Mouse (Mus musculus): Measurements from ENCODE around the gene Kcnn1. TPM values are rescaled to one million over a fixed set of nuclear protein-coding genes. Genes with fewer than 3 reads are reported as not detected.

Gene Kcnn1
- polyA plus RNA-seq, 1 experiment from 2014 or later: 1.4 TPM

GRCm38 (mm10) chr8:70872643-70873363 is 9.7 kb upstream of the Kcnn1 start:
- H3K9ac ChIP-seq (ENCODE audit: low read length): peak overlapping the region; percentile 83
- H3K27me3 ChIP-seq (ENCODE audit: control insufficient read depth, insufficient read depth, low read length): no peaks in the 10 kb centered on the region
- H3K4me1 ChIP-seq (ENCODE audit: control insufficient read depth, insufficient read depth, low read length): peaks cover 20% of the 10 kb centered on the region
- 4% methylated on average over 31 of the region's 31 CpGs for WGBS
- H3K4me2 ChIP-seq (ENCODE audit: low read depth, low read length): peak overlapping the region; percentile 78
- peaks cover 5% of the 10 kb centered on the region; the same call in 1 of the 2 replicates for H3K36me3 ChIP-seq (ENCODE audit: control insufficient read depth, insufficient read depth, low read length)
- no peaks in the 10 kb centered on the region for H3K9me3 ChIP-seq (replicated peaks; ENCODE audit: control insufficient read depth, low read length)
- H3K27ac ChIP-seq (ENCODE audit: low read length): peak overlapping the region; percentile 78
- ATAC-seq (ENCODE audit: insufficient read depth, low FRiP score): no peak
- H3K4me3 ChIP-seq (replicated peaks; ENCODE audit: low read length): peak overlapping the region; percentile 80

DNA sequence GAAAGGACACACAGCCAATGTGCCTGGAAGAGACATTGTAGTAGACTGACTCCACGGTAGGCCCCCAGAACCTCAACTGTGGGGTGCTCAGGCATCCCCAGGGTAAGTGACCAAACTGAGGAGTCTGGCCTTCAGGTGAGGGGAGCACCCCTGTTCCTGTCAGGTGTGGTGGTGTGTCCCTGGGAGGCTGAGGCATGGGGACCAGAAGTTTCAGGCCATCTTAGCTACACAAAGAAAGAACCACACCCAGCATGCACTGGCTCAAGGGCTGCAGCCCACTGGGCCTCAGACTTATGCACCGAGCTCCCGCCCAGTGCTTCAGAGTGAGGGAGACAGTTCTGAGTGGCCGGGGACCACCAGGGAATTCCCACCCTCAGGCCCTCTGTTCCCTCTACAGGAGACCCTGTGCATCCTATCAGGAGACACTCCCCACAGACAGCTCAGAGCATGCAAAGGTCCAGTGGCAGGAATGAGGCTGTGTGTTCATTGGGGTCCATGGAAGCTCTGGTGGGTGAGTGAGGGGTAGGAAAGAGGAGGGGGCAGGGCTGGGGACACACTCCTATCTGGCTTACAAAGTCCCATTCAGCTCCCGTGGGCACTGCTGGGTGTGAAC is 8.2 kb upstream of the Kcnn1 start:
- 75% methylated on average over 5 of the region's 5 CpGs for WGBS
- no peak overlapping the region for H3K27ac ChIP-seq (ENCODE audit: low read length)
- H3K9ac ChIP-seq (ENCODE audit: low read length): no peak overlapping the region
- ATAC-seq (ENCODE audit: insufficient read depth, low FRiP score): no peak
- no peak overlapping the region for H3K4me3 ChIP-seq (replicated peaks; ENCODE audit: low read length)
- peaks cover 5% of the 10 kb centered on the region; the same call in 1 of the 2 replicates for H3K36me3 ChIP-seq (ENCODE audit: control insufficient read depth, insufficient read depth, low read length)
- peaks cover 22% of the 10 kb centered on the region for H3K4me1 ChIP-seq (ENCODE audit: control insufficient read depth, insufficient read depth, low read length)
- no peak overlapping the region for H3K4me2 ChIP-seq (ENCODE audit: low read depth, low read length)
- no peaks in the 10 kb centered on the region for H3K9me3 ChIP-seq (replicated peaks; ENCODE audit: control insufficient read depth, low read length)
- no peaks in the 10 kb centered on the region for H3K27me3 ChIP-seq (ENCODE audit: control insufficient read depth, insufficient read depth, low read length)

GRCm38 (mm10) chr8:70869601-70870041 is 6.6 kb upstream of the Kcnn1 start:
- no peak overlapping the region for H3K4me2 ChIP-seq (ENCODE audit: low read depth, low read length)
- H3K36me3 ChIP-seq (ENCODE audit: control insufficient read depth, insufficient read depth, low read length): peaks cover 5% of the 10 kb centered on the region; the same call in 1 of the 2 replicates
- H3K27ac ChIP-seq (ENCODE audit: low read length): no peak overlapping the region
- no peaks in the 10 kb centered on the region; the same call in 1 of the 2 replicates for H3K27me3 ChIP-seq (ENCODE audit: control insufficient read depth, insufficient read depth, low read length)
- H3K4me3 ChIP-seq (replicated peaks; ENCODE audit: low read length): no peak overlapping the region
- H3K9ac ChIP-seq (ENCODE audit: low read length): peak overlapping the region; percentile 46; the same call in 1 of the 2 replicates
- no peaks in the 10 kb centered on the region for H3K9me3 ChIP-seq (replicated peaks; ENCODE audit: control insufficient read depth, low read length)
- 52% methylated on average over 16 of the region's 16 CpGs for WGBS
- H3K4me1 ChIP-seq (ENCODE audit: control insufficient read depth, insufficient read depth, low read length): peaks cover 30% of the 10 kb centered on the region
- ATAC-seq (ENCODE audit: insufficient read depth, low FRiP score): peak; percentile 20; the same call in 1 of the 2 replicates

DNA sequence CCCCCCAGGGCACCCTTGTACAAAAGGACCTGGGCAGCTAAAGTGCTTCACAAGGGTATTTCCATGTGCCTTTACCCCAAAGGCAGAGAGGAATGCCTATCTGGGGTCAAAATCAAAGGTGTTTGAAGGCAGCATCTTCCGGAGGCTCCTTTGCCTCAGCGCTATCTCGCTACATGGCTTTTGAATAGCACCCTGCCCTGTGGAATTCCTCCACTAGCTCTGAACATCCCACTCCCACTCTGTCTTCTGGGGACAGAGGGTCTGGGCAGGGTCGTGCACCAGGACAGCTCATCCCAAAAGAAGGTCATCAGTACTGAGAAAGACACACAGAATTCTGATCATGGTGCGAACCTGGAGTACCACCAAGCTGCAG is 6.1 kb upstream of the Kcnn1 start:
- peak overlapping the region; percentile 46; the same call in 1 of the 2 replicates for H3K9ac ChIP-seq (ENCODE audit: low read length)
- H3K27ac ChIP-seq (ENCODE audit: low read length): no peak overlapping the region
- H3K36me3 ChIP-seq (ENCODE audit: control insufficient read depth, insufficient read depth, low read length): peaks cover 5% of the 10 kb centered on the region; the same call in 1 of the 2 replicates
- H3K9me3 ChIP-seq (replicated peaks; ENCODE audit: control insufficient read depth, low read length): no peaks in the 10 kb centered on the region
- no peak overlapping the region for H3K4me3 ChIP-seq (replicated peaks; ENCODE audit: low read length)
- H3K27me3 ChIP-seq (ENCODE audit: control insufficient read depth, insufficient read depth, low read length): no peaks in the 10 kb centered on the region; the same call in 1 of the 2 replicates
- H3K4me1 ChIP-seq (ENCODE audit: control insufficient read depth, insufficient read depth, low read length): peaks cover 34% of the 10 kb centered on the region
- 41% methylated on average over 5 of the region's 5 CpGs for WGBS
- no peak for ATAC-seq (ENCODE audit: insufficient read depth, low FRiP score)
- H3K4me2 ChIP-seq (ENCODE audit: low read depth, low read length): no peak overlapping the region

GRCm38 (mm10) chr8:70868559-70869198 is 5.6 kb upstream of the Kcnn1 start:
- H3K4me1 ChIP-seq (ENCODE audit: control insufficient read depth, insufficient read depth, low read length): peaks cover 39% of the 10 kb centered on the region
- WGBS: 20% methylated on average over 40 of the region's 40 CpGs
- peak overlapping the region; percentile 13 for H3K4me3 ChIP-seq (replicated peaks; ENCODE audit: low read length)
- H3K27me3 ChIP-seq (ENCODE audit: control insufficient read depth, insufficient read depth, low read length): peaks cover under 1% of the 10 kb centered on the region; the same call in 1 of the 2 replicates
- peaks cover 5% of the 10 kb centered on the region; the same call in 1 of the 2 replicates for H3K36me3 ChIP-seq (ENCODE audit: control insufficient read depth, insufficient read depth, low read length)
- peak overlapping the region; percentile 43 for H3K4me2 ChIP-seq (ENCODE audit: low read depth, low read length)
- peak overlapping the region; percentile 46 for H3K9ac ChIP-seq (ENCODE audit: low read length)
- H3K9me3 ChIP-seq (replicated peaks; ENCODE audit: control insufficient read depth, low read length): no peaks in the 10 kb centered on the region
- ATAC-seq (ENCODE audit: insufficient read depth, low FRiP score): no peak
- H3K27ac ChIP-seq (ENCODE audit: low read length): no peak overlapping the region

- Histone ChIP-seq H3K4me1 (ENCODE audit: control insufficient read depth, insufficient read depth, low read length) (peaks cover 46% of the 10 kb centered on the region), H3K9me3 (replicated peaks; ENCODE audit: control insufficient read depth, low read length) (no peaks in the 10 kb centered on the region), H3K27me3 (ENCODE audit: control insufficient read depth, insufficient read depth, low read length) (peaks cover 16% of the 10 kb centered on the region), H3K4me2 (ENCODE audit: low read depth, low read length) (no peak overlapping the region), H3K27ac (ENCODE audit: low read length) (no peak overlapping the region), H3K36me3 (ENCODE audit: control insufficient read depth, insufficient read depth, low read length) (peaks cover 5% of the 10 kb centered on the region; the same call in 1 of the 2 replicates), H3K9ac (ENCODE audit: low read length) (no peak overlapping the region), H3K4me3 (replicated peaks; ENCODE audit: low read length) (no peak overlapping the region)
- no peak for ATAC-seq (ENCODE audit: insufficient read depth, low FRiP score)
- 76% methylated on average over 7 of the region's 7 CpGs for WGBS
Measured at GRCm38 (mm10) chr8:70866566-70866965, 3.5 kb upstream of the Kcnn1 start.

- Histone ChIP-seq H3K27me3 (ENCODE audit: control insufficient read depth, insufficient read depth, low read length) (peaks cover 16% of the 10 kb centered on the region), H3K4me3 (replicated peaks; ENCODE audit: low read length) (peak overlapping the region; percentile 70), H3K27ac (ENCODE audit: low read length) (peak overlapping the region; percentile 59), H3K36me3 (ENCODE audit: control insufficient read depth, insufficient read depth, low read length) (peaks cover 5% of the 10 kb centered on the region; the same call in 1 of the 2 replicates), H3K4me1 (ENCODE audit: control insufficient read depth, insufficient read depth, low read length) (peaks cover 46% of the 10 kb centered on the region), H3K4me2 (ENCODE audit: low read depth, low read length) (peak overlapping the region; percentile 79), H3K9ac (ENCODE audit: low read length) (peak overlapping the region; percentile 54), H3K9me3 (replicated peaks; ENCODE audit: control insufficient read depth, low read length) (no peaks in the 10 kb centered on the region)
- 5% methylated on average over 12 of the region's 12 CpGs for WGBS
- ATAC-seq (ENCODE audit: insufficient read depth, low FRiP score): peak; percentile 8; the same call in 1 of the 2 replicates
Measured at GRCm38 (mm10) chr8:70866001-70866520, 3.0 kb upstream of the Kcnn1 start.

DNA sequence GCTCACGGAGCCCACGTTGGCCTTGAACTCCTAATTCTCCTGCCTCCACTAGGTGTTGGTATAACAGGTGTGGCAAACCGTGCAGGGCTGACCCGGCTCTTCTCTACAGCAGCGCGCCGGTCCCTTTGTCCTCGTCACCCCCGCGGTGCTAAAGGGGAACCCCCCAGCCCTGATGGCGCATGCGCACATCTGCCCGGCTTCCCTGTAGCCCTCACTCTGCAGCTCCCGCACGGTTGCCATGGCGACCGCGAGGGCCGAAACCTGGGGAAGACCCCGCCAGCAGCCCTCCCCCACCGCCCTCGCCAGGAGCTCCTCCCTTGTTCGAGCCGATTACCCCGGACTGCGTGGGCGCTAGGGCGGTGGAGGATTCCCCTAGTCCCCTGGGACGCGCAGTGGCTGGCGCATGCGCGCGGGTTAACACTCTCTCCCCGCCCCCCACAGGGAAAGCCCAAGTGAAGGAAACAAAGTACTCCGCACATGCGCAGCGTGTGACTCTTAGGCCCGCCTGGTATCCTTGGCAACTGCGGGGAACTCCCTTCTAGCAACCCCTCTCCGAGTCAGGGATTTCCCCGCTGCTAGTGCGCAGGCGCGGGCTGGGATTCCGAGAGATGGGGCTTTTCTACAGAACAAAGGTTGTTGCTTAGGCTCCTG is 2.4 kb upstream of the Kcnn1 start:
- peak overlapping the region; percentile 86 for H3K27ac ChIP-seq (ENCODE audit: low read length)
- H3K9ac ChIP-seq (ENCODE audit: low read length): peak overlapping the region; percentile 79
- H3K27me3 ChIP-seq (ENCODE audit: control insufficient read depth, insufficient read depth, low read length): peaks cover 16% of the 10 kb centered on the region
- no peaks in the 10 kb centered on the region for H3K9me3 ChIP-seq (replicated peaks; ENCODE audit: control insufficient read depth, low read length)
- under 1% methylated on average over 46 of the region's 46 CpGs for WGBS
- H3K4me3 ChIP-seq (replicated peaks; ENCODE audit: low read length): peak overlapping the region; percentile 70
- ATAC-seq (ENCODE audit: insufficient read depth, low FRiP score): peak; percentile 92
- H3K4me2 ChIP-seq (ENCODE audit: low read depth, low read length): peak overlapping the region; percentile 79
- peaks cover 46% of the 10 kb centered on the region for H3K4me1 ChIP-seq (ENCODE audit: control insufficient read depth, insufficient read depth, low read length)
- H3K36me3 ChIP-seq (ENCODE audit: control insufficient read depth, insufficient read depth, low read length): peaks cover 5% of the 10 kb centered on the region; the same call in 1 of the 2 replicates

Data from stomach, embryonic 16.5 days (tissue).